Mouse (Mus musculus) thymus, adult 2 months (tissue): Measurements from ENCODE around the gene Mmel1. TPM values are rescaled to one million over a fixed set of nuclear protein-coding genes. Genes with fewer than 3 reads are reported as not detected.

Experiments used
- DNase-seq: peaks from one replicate; pipeline ENCODE4 v3.0.0; 2021
- H3K27ac ChIP-seq: fragments of 200-500 bp; 2 replicates; pipeline ENCODE4 v1.5.1; 2012; ENCODE audit warnings: low read length, control low read depth; ENCODE audit not compliant: control insufficient read depth, insufficient read depth
- H3K27me3 ChIP-seq: fragments of 200-500 bp; 2 replicates; pipeline ENCODE4 v1.6.1; 2012; ENCODE audit warnings: mild to moderate bottlenecking, low read length, moderate library complexity, mixed read lengths; ENCODE audit not compliant: control insufficient read depth, insufficient read depth
- H3K36me3 ChIP-seq: fragments of 200-500 bp; 2 replicates; pipeline ENCODE4 v1.6.1; 2012; ENCODE audit warnings: mild to moderate bottlenecking, low read length, moderate library complexity; ENCODE audit not compliant: control insufficient read depth, insufficient read depth
- H3K4me1 ChIP-seq: fragments of 200-500 bp; replicated peaks from 2 replicates; pipeline ENCODE4 v1.6.1; 2012; ENCODE audit warnings: low read length; ENCODE audit not compliant: control insufficient read depth, insufficient read depth
- H3K4me3 ChIP-seq: fragments of 200-500 bp; 2 replicates; pipeline ENCODE4 v1.5.1; 2012; ENCODE audit warnings: mild to moderate bottlenecking, low read length, control low read depth, moderate library complexity; ENCODE audit not compliant: control insufficient read depth, insufficient read depth
- CTCF ChIP-seq: fragments of 200-500 bp; IDR thresholded peaks from 2 replicates; pipeline ENCODE4 v1.5.1; 2012; ENCODE audit warnings: mild to moderate bottlenecking, control low read depth, low read length, moderate library complexity, borderline replicate concordance; ENCODE audit not compliant: control insufficient read depth, poor library complexity, insufficient read depth; ENCODE audit errors: extremely low read depth
- POLR2A ChIP-seq: fragments of 200-500 bp; IDR thresholded peaks from 2 replicates; pipeline ENCODE4 v1.6.1; 2012; ENCODE audit warnings: mild to moderate bottlenecking, low read length, control low read depth, moderate library complexity; ENCODE audit not compliant: control insufficient read depth, poor library complexity, insufficient read depth; ENCODE audit errors: extremely low read depth
- WGBS: fragments of 180-500 bp; shearing (Covaris S2); methylation state at CpG from one replicate; pipeline ENCODE4 v1.1.7; 2018; 5-methylcytosine and 5-hydroxymethylcytosine counted together
- polyA plus RNA-seq: library from polyadenylated mRNA; depleted of rRNA; stranded (reverse); fragments of >200 nt; gene quantifications from 2 replicates; pipeline ENCODE4 v1.2.3, GENCODE M21; 2012; rRNA removed

Mmel1 gene
- polyA plus RNA-seq, 1 experiment: 0.23 TPM

GRCm38 (mm10) chr4:154942632-154943322, 73.4 kb downstream of the Mmel1 start:
- H3K27ac ChIP-seq: peak overlapping the region; percentile 55; the same call in 1 of the 2 replicates
- no peak for DNase-seq
- H3K4me3 ChIP-seq: no peak overlapping the region
- WGBS: 64% methylated on average over 10 of the region's 10 CpGs
- H3K4me1 ChIP-seq: peaks cover 16% of the 10 kb centered on the region
- TF ChIP-seq CTCF (no peak), POLR2A (no peak)
- H3K36me3 ChIP-seq: no peaks in the 10 kb centered on the region
- H3K27me3 ChIP-seq: no peaks in the 10 kb centered on the region

- 92% methylated on average over 6 of the region's 6 CpGs for WGBS
Observed at GRCm38 (mm10) chr4:154943323-154944039, 74.1 kb downstream of the Mmel1 start.

GRCm38 (mm10) chr4:154944121-154944590, 74.8 kb downstream of the Mmel1 start:
- WGBS: 24% methylated on average over 2 of the region's 2 CpGs
- DNase-seq: peak; percentile 81
- no peak overlapping the region for H3K4me3 ChIP-seq
- H3K27ac ChIP-seq: peak overlapping the region; percentile 35; the same call in 1 of the 2 replicates
- TF ChIP-seq POLR2A (no peak), CTCF (peak; percentile 62; the same call in 1 of the 2 replicates)
- peaks cover 9% of the 10 kb centered on the region for H3K4me1 ChIP-seq
- H3K27me3 ChIP-seq: no peaks in the 10 kb centered on the region
- H3K36me3 ChIP-seq: no peaks in the 10 kb centered on the region

More at GRCm38 (mm10) chr4:154943323-154944039, 74.1 kb downstream of the Mmel1 start:
- Histone ChIP-seq H3K27ac (peak overlapping the region; percentile 55; the same call in 1 of the 2 replicates), H3K4me1 (peaks cover 10% of the 10 kb centered on the region), H3K4me3 (no peak overlapping the region), H3K36me3 (no peaks in the 10 kb centered on the region), H3K27me3 (no peaks in the 10 kb centered on the region)
- DNase-seq: no peak
- TF ChIP-seq POLR2A (no peak), CTCF (no peak)

Other genes with a start within 250 kb of the Mmel1 start
- 4.5 and 7.7 TPM in 2 replicates for gene Prdm16, start 232.7 kb upstream of the Mmel1 start, polyA plus RNA-seq
- gene Actrt2, start 201.7 kb upstream of the Mmel1 start, polyA plus RNA-seq: 0.13 TPM in 1 of 2 replicates, not detected in the other
- 0.18 and 0.38 TPM in 2 replicates for gene Ttc34, start 32.1 kb upstream of the Mmel1 start, polyA plus RNA-seq
- gene Fam213b, start 29.6 kb downstream of the Mmel1 start, polyA plus RNA-seq: 77.1 and 105 TPM in 2 replicates
- 215 and 227 TPM in 2 replicates for gene Tnfrsf14, start 59.0 kb downstream of the Mmel1 start, polyA plus RNA-seq
- 4.1 and 5.6 TPM in 2 replicates for gene Hes5, start 91.3 kb downstream of the Mmel1 start, polyA plus RNA-seq
- 121 and 155 TPM in 2 replicates for gene Pank4, start 94.5 kb downstream of the Mmel1 start, polyA plus RNA-seq
- 7.6 and 10.0 TPM in 2 replicates for gene Plch2, start 187.2 kb downstream of the Mmel1 start, polyA plus RNA-seq
- 32.8 and 38.0 TPM in 2 replicates for gene Pex10, start 197.4 kb downstream of the Mmel1 start, polyA plus RNA-seq
- 107 and 111 TPM in 2 replicates for gene Rer1, start 216.8 kb downstream of the Mmel1 start, polyA plus RNA-seq
- 3.8 and 5.0 TPM in 2 replicates for gene Morn1, start 217.0 kb downstream of the Mmel1 start, polyA plus RNA-seq